Comparison of ENCODE assay signal across 8 mouse cellular contexts in the genomic region with DNA sequence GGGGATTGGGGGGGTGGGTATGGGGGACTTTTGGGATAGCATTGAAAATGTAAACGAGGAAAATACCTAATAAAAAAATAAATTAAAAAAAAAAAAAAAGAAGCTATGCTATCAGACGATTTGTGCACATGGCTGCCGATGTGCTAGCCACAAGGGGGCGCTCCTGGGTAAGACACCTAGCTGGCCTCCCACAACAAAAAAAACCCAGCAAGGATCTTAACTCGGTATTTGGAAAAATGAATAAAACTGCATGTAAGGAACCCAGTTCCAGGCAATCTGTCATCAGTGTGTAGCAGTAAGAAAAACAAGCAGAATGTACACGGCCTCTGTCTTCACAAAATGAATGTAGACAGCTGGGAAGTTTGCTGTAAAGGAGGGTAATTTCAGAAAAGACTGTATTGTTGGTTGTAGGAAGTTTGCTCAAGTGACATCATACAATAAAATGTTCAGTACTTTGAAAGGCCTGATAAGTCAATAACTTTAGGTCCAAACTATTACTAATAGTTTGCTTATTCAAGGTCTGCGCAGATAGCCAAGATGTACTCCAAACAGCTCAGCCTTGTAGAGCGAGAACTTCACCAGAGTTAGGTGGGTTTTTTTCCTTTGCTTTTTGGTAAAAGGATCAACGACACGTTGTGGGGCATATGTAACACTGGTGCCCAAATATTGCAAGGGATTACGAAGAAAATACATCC. TPM values are rescaled to one million over a fixed set of nuclear protein-coding genes. Genes with fewer than 3 reads are reported as not detected.
A peak's percentile ranks its signal among the peaks of the same experiment; 100 is the strongest.
DNase-seq lines count a peak whose midpoint lies in the region; ATAC-seq and TF ChIP-seq lines count a peak whose summit lies in the region.

No protein-coding gene starts in this region.

- peak; percentile 82 for TF ChIP-seq CTCF in midbrain, postnatal 0 days (IDR thresholded peaks at IDR 0.05)

- H3K4me1 ChIP-seq in forebrain, embryonic 11.5 days (replicated peaks; ENCODE audit: control insufficient read depth, insufficient read depth, low read length) = no peaks in the 10 kb centered on the region
- H3K4me1 ChIP-seq in forebrain, embryonic 13.5 days = no peaks in the 10 kb centered on the region
- peaks cover 6% of the 10 kb centered on the region; the same call in 1 of the 2 replicates for H3K4me1 ChIP-seq in heart, embryonic 13.5 days
- no peaks in the 10 kb centered on the region for H3K4me1 ChIP-seq in midbrain, postnatal 0 days (ENCODE audit: insufficient read depth, low read length)
- peaks cover 8% of the 10 kb centered on the region for H3K4me1 ChIP-seq in stomach, embryonic 16.5 days (ENCODE audit: control insufficient read depth, insufficient read depth, low read length)

- H3K36me3 ChIP-seq in forebrain, embryonic 11.5 days (ENCODE audit: control insufficient read depth, insufficient read depth, low read length) = no peaks in the 10 kb centered on the region
- H3K36me3 ChIP-seq in forebrain, embryonic 13.5 days (ENCODE audit: poor library complexity, severe bottlenecking) = no peaks in the 10 kb centered on the region
- no peaks in the 10 kb centered on the region for H3K36me3 ChIP-seq in heart, embryonic 13.5 days
- no peaks in the 10 kb centered on the region for H3K36me3 ChIP-seq in midbrain, postnatal 0 days (ENCODE audit: insufficient read depth, low read length)
- no peaks in the 10 kb centered on the region for H3K36me3 ChIP-seq in stomach, embryonic 16.5 days (ENCODE audit: control insufficient read depth, insufficient read depth, low read length)

- ATAC-seq in forebrain, embryonic 11.5 days (replicated peaks; ENCODE audit: low FRiP score) = no peak
- ATAC-seq in forebrain, embryonic 13.5 days = no peak
- no peak for ATAC-seq in heart, embryonic 13.5 days (ENCODE audit: extremely low read depth, insufficient number of reproducible peaks, low FRiP score, low TSS enrichment)
- ATAC-seq in midbrain, postnatal 0 days (ENCODE audit: low FRiP score) = no peak; the same call in 1 of the 2 replicates
- ATAC-seq in stomach, embryonic 16.5 days (ENCODE audit: insufficient read depth, low FRiP score) = no peak; the same call in 1 of the 2 replicates

- 43% methylated on average over 10 of the region's 11 CpGs for WGBS in forebrain, embryonic 11.5 days
- WGBS in forebrain, embryonic 13.5 days = 40% methylated on average over 11 of the region's 11 CpGs
- 33% methylated on average over 11 of the region's 11 CpGs for WGBS in heart, embryonic 13.5 days
- 38% methylated on average over 11 of the region's 11 CpGs for WGBS in midbrain, postnatal 0 days
- 28% methylated on average over 11 of the region's 11 CpGs for WGBS in stomach, embryonic 16.5 days

- H3K27ac ChIP-seq in forebrain, embryonic 11.5 days (ENCODE audit: low read depth, low read length) = no peak overlapping the region
- no peak overlapping the region for H3K27ac ChIP-seq in forebrain, embryonic 13.5 days
- no peak overlapping the region for H3K27ac ChIP-seq in heart, embryonic 13.5 days (replicated peaks)
- no peak overlapping the region for H3K27ac ChIP-seq in midbrain, postnatal 0 days (ENCODE audit: low read depth, low read length)
- H3K27ac ChIP-seq in stomach, embryonic 16.5 days (ENCODE audit: low read length) = peak overlapping the region; percentile 1

- intact Hi-C loops in left cerebral cortex, postnatal 10 days (cut with DNase I) = no loop called here

- no peak overlapping the region for H3K9ac ChIP-seq in forebrain, embryonic 11.5 days (ENCODE audit: low read length)
- H3K9ac ChIP-seq in forebrain, embryonic 13.5 days = no peak overlapping the region
- H3K9ac ChIP-seq in heart, embryonic 13.5 days = peak overlapping the region; percentile 33; the same call in 1 of the 2 replicates
- no peak overlapping the region for H3K9ac ChIP-seq in midbrain, postnatal 0 days (replicated peaks; ENCODE audit: low read length, poor library complexity, severe bottlenecking)
- no peak overlapping the region for H3K9ac ChIP-seq in stomach, embryonic 16.5 days (ENCODE audit: low read length)

- H3K4me2 ChIP-seq in forebrain, embryonic 11.5 days (ENCODE audit: low read depth, low read length, severe bottlenecking) = no peak overlapping the region
- no peak overlapping the region for H3K4me2 ChIP-seq in forebrain, embryonic 13.5 days
- no peak overlapping the region for H3K4me2 ChIP-seq in heart, embryonic 13.5 days
- H3K4me2 ChIP-seq in midbrain, postnatal 0 days (ENCODE audit: low read depth, low read length, poor library complexity, severe bottlenecking) = no peak overlapping the region
- no peak overlapping the region for H3K4me2 ChIP-seq in stomach, embryonic 16.5 days (ENCODE audit: low read depth, low read length)

- peak; percentile 88 for DNase-seq in forebrain, embryonic 11.5 days (ENCODE audit: low spot score)
- peak; percentile 68 to 88 for DNase-seq in adrenal gland, adult (ENCODE audit: inconsistent age in 2 of 2, low spot score in 1 of 2)
- peak; percentile 86 for DNase-seq in embryo, embryonic 10.5 days (ENCODE audit: low spot score)
- DNase-seq in left cerebral cortex, postnatal 10 days (ENCODE audit: extremely low spot score in 1 of 2, low spot score in 2 of 2) = peak; percentile 72 to 89
- DNase-seq in midbrain, postnatal 0 days (ENCODE audit: low spot score) = peak; percentile 74

- H3K9me3 ChIP-seq in forebrain, embryonic 11.5 days (ENCODE audit: control insufficient read depth, low read length) = no peaks in the 10 kb centered on the region
- H3K9me3 ChIP-seq in forebrain, embryonic 13.5 days (replicated peaks) = no peaks in the 10 kb centered on the region
- H3K9me3 ChIP-seq in heart, embryonic 13.5 days = no peaks in the 10 kb centered on the region
- H3K9me3 ChIP-seq in midbrain, postnatal 0 days (ENCODE audit: low read length) = no peaks in the 10 kb centered on the region
- H3K9me3 ChIP-seq in stomach, embryonic 16.5 days (replicated peaks; ENCODE audit: control insufficient read depth, low read length) = no peaks in the 10 kb centered on the region

- H3K27me3 ChIP-seq in forebrain, embryonic 11.5 days (ENCODE audit: control insufficient read depth, insufficient read depth, low read length) = no peaks in the 10 kb centered on the region; the same call in 1 of the 2 replicates
- no peaks in the 10 kb centered on the region for H3K27me3 ChIP-seq in forebrain, embryonic 13.5 days
- H3K27me3 ChIP-seq in heart, embryonic 13.5 days (replicated peaks) = no peaks in the 10 kb centered on the region
- H3K27me3 ChIP-seq in midbrain, postnatal 0 days (ENCODE audit: insufficient read depth, low read length) = no peaks in the 10 kb centered on the region
- H3K27me3 ChIP-seq in stomach, embryonic 16.5 days (ENCODE audit: control insufficient read depth, insufficient read depth, low read length) = no peaks in the 10 kb centered on the region

- no peak overlapping the region for H3K4me3 ChIP-seq in forebrain, embryonic 11.5 days (ENCODE audit: low read depth, low read length)
- H3K4me3 ChIP-seq in forebrain, embryonic 13.5 days = no peak overlapping the region
- no peak overlapping the region for H3K4me3 ChIP-seq in heart, embryonic 13.5 days
- no peak overlapping the region for H3K4me3 ChIP-seq in midbrain, postnatal 0 days (ENCODE audit: low read depth, low read length)
- no peak overlapping the region for H3K4me3 ChIP-seq in stomach, embryonic 16.5 days (replicated peaks; ENCODE audit: low read length)

RNA-seq across cellular contexts. Expression of gene Fbp1, which starts 31.7 kb away (rescaled TPM):
- polyA plus RNA-seq in forebrain, embryonic 11.5 days (2014; fragmentation: Nextera tagmentation; extraction: Ambion mirVana) = not detected in 2 replicates
- polyA plus RNA-seq in forebrain, embryonic 13.5 days (2015; fragmentation: Nextera tagmentation; extraction: Ambion mirVana) = 0.42 TPM in 1 of 2 replicates, not detected in the other
- 0.36 and 0.44 TPM in 2 replicates for polyA plus RNA-seq in heart, embryonic 13.5 days (2015; fragmentation: Nextera tagmentation; extraction: Ambion mirVana)
- under 1 TPM in 1 of 2 experiments, not detected in 1; 0.39 TPM for total RNA-seq in left cerebral cortex, postnatal 10 days (2021)
- total RNA-seq in midbrain, postnatal 0 days (2014; rRNA removed) = not detected in 2 replicates
- polyA plus RNA-seq in midbrain, postnatal 0 days (2015; fragmentation: Nextera tagmentation; extraction: Ambion mirVana) = 0.27 and 0.44 TPM in 2 replicates
- 4.1 and 4.2 TPM in 2 replicates for polyA plus RNA-seq in stomach, embryonic 16.5 days (2015; fragmentation: Nextera tagmentation; extraction: Ambion mirVana)

RNA-seq across cellular contexts. Expression of gene 2010111I01Rik, which starts 44.9 kb away (rescaled TPM):
- 36.1 and 38.9 TPM in 2 replicates for polyA plus RNA-seq in forebrain, embryonic 11.5 days (2014; fragmentation: Nextera tagmentation; extraction: Ambion mirVana)
- 23.9 and 29.9 TPM in 2 replicates for polyA plus RNA-seq in forebrain, embryonic 13.5 days (2015; fragmentation: Nextera tagmentation; extraction: Ambion mirVana)
- 54.5 and 57.7 TPM in 2 replicates for polyA plus RNA-seq in heart, embryonic 13.5 days (2015; fragmentation: Nextera tagmentation; extraction: Ambion mirVana)
- 10 to 100 TPM; 62.1 to 69.1 TPM for total RNA-seq in left cerebral cortex, postnatal 10 days (2021)
- 30.3 and 44.8 TPM in 2 replicates for total RNA-seq in midbrain, postnatal 0 days (2014; rRNA removed)
- 16.2 and 18.5 TPM in 2 replicates for polyA plus RNA-seq in midbrain, postnatal 0 days (2015; fragmentation: Nextera tagmentation; extraction: Ambion mirVana)
- polyA plus RNA-seq in stomach, embryonic 16.5 days (2015; fragmentation: Nextera tagmentation; extraction: Ambion mirVana) = 119 and 131 TPM in 2 replicates
